Mouse (Mus musculus): ENCODE measurements at regions not wholly inside any gene's neighbourhood (a gene's known extent, or its start where the extent isn't known, plus 50 kb on each side); places are given as distances from the start of the nearest gene placed in this dataset.
A peak's percentile ranks its signal among the peaks of the same experiment; 100 is the strongest.

GRCm38 (mm10) chr7:117853716-117854115 is 262.3 kb downstream of the Rps15a start:
- no peak overlapping the region for H3K27ac ChIP-seq (ENCODE audit: low read depth)
- H3K4me1 ChIP-seq (replicated peaks; ENCODE audit: control insufficient read depth, insufficient read depth, low read length) = peaks cover 4% of the 10 kb centered on the region
- 42% methylated on average over 4 of the region's 4 CpGs for WGBS
- no peaks in the 10 kb centered on the region for H3K9me3 ChIP-seq (ENCODE audit: control insufficient read depth, low read length)
- no peak overlapping the region for H3K4me3 ChIP-seq (ENCODE audit: low read depth, low read length)
- DNase-seq (ENCODE audit: low spot score) = no peak
- no peaks in the 10 kb centered on the region for H3K27me3 ChIP-seq (replicated peaks; ENCODE audit: control insufficient read depth, insufficient read depth, low read length)
- H3K36me3 ChIP-seq (ENCODE audit: control insufficient read depth, insufficient read depth, low read length) = no peaks in the 10 kb centered on the region
- H3K9ac ChIP-seq (ENCODE audit: low read length) = no peak overlapping the region
- peak; percentile 66; the same call in 1 of the 2 replicates for ATAC-seq (replicated peaks; ENCODE audit: low FRiP score, low TSS enrichment, low read depth)
- no peak overlapping the region for H3K4me2 ChIP-seq (ENCODE audit: low read length)

GRCm38 (mm10) chr7:117852866-117853265 is 263.1 kb downstream of the Rps15a start:
- Histone ChIP-seq H3K27me3 (replicated peaks; ENCODE audit: control insufficient read depth, insufficient read depth, low read length) (no peaks in the 10 kb centered on the region), H3K27ac (ENCODE audit: low read depth) (no peak overlapping the region), H3K9me3 (ENCODE audit: control insufficient read depth, low read length) (no peaks in the 10 kb centered on the region), H3K4me3 (ENCODE audit: low read depth, low read length) (no peak overlapping the region), H3K4me2 (ENCODE audit: low read length) (no peak overlapping the region), H3K4me1 (replicated peaks; ENCODE audit: control insufficient read depth, insufficient read depth, low read length) (peaks cover 4% of the 10 kb centered on the region), H3K36me3 (ENCODE audit: control insufficient read depth, insufficient read depth, low read length) (no peaks in the 10 kb centered on the region), H3K9ac (ENCODE audit: low read length) (no peak overlapping the region)
- ATAC-seq (replicated peaks; ENCODE audit: low FRiP score, low TSS enrichment, low read depth) = no peak
- DNase-seq (ENCODE audit: low spot score) = no peak
- 72% methylated on average over 2 of the region's 2 CpGs for WGBS

- no peaks in the 10 kb centered on the region for H3K9me3 ChIP-seq (ENCODE audit: control insufficient read depth, low read length)
- H3K4me1 ChIP-seq (replicated peaks; ENCODE audit: control insufficient read depth, insufficient read depth, low read length) = peaks cover 4% of the 10 kb centered on the region
- ATAC-seq (replicated peaks; ENCODE audit: low FRiP score, low TSS enrichment, low read depth) = no peak
- no peaks in the 10 kb centered on the region for H3K36me3 ChIP-seq (ENCODE audit: control insufficient read depth, insufficient read depth, low read length)
- H3K27ac ChIP-seq (ENCODE audit: low read depth) = no peak overlapping the region
- H3K4me2 ChIP-seq (ENCODE audit: low read length) = no peak overlapping the region
- no peaks in the 10 kb centered on the region for H3K27me3 ChIP-seq (replicated peaks; ENCODE audit: control insufficient read depth, insufficient read depth, low read length)
- no peak overlapping the region for H3K9ac ChIP-seq (ENCODE audit: low read length)
- H3K4me3 ChIP-seq (ENCODE audit: low read depth, low read length) = no peak overlapping the region
- no peak for DNase-seq (ENCODE audit: low spot score)
- 85% methylated on average over 6 of the region's 6 CpGs for WGBS
Measured at GRCm38 (mm10) chr7:117850822-117851221, 265.2 kb downstream of the Rps15a start.

- DNase-seq (ENCODE audit: low spot score) = no peak
- WGBS = 82% methylated on average over 5 of the region's 5 CpGs
- no peak overlapping the region for H3K4me2 ChIP-seq (ENCODE audit: low read length)
- no peaks in the 10 kb centered on the region for H3K4me1 ChIP-seq (replicated peaks; ENCODE audit: control insufficient read depth, insufficient read depth, low read length)
- H3K9ac ChIP-seq (ENCODE audit: low read length) = no peak overlapping the region
- H3K27ac ChIP-seq (ENCODE audit: low read depth) = no peak overlapping the region
- H3K9me3 ChIP-seq (ENCODE audit: control insufficient read depth, low read length) = no peaks in the 10 kb centered on the region
- ATAC-seq (replicated peaks; ENCODE audit: low FRiP score, low TSS enrichment, low read depth) = no peak
- no peaks in the 10 kb centered on the region for H3K36me3 ChIP-seq (ENCODE audit: control insufficient read depth, insufficient read depth, low read length)
- H3K27me3 ChIP-seq (replicated peaks; ENCODE audit: control insufficient read depth, insufficient read depth, low read length) = no peaks in the 10 kb centered on the region
- H3K4me3 ChIP-seq (ENCODE audit: low read depth, low read length) = no peak overlapping the region
Measured at GRCm38 (mm10) chr7:117846041-117846440, 269.9 kb downstream of the Rps15a start.

GRCm38 (mm10) chr7:117842780-117843179 is 273.2 kb downstream of the Rps15a start:
- H3K9me3 ChIP-seq (ENCODE audit: control insufficient read depth, low read length) = no peaks in the 10 kb centered on the region
- no peak overlapping the region for H3K27ac ChIP-seq (ENCODE audit: low read depth)
- WGBS = 37% methylated on average over 5 of the region's 5 CpGs
- no peak overlapping the region for H3K9ac ChIP-seq (ENCODE audit: low read length)
- no peak overlapping the region for H3K4me2 ChIP-seq (ENCODE audit: low read length)
- no peaks in the 10 kb centered on the region for H3K36me3 ChIP-seq (ENCODE audit: control insufficient read depth, insufficient read depth, low read length)
- H3K4me3 ChIP-seq (ENCODE audit: low read depth, low read length) = no peak overlapping the region
- ATAC-seq (replicated peaks; ENCODE audit: low FRiP score, low TSS enrichment, low read depth) (no peak), DNase-seq (ENCODE audit: low spot score) (no peak)
- no peaks in the 10 kb centered on the region for H3K4me1 ChIP-seq (replicated peaks; ENCODE audit: control insufficient read depth, insufficient read depth, low read length)
- H3K27me3 ChIP-seq (replicated peaks; ENCODE audit: control insufficient read depth, insufficient read depth, low read length) = no peaks in the 10 kb centered on the region

- Histone ChIP-seq H3K4me2 (ENCODE audit: low read length) (no peak overlapping the region), H3K9me3 (ENCODE audit: control insufficient read depth, low read length) (no peaks in the 10 kb centered on the region), H3K27ac (ENCODE audit: low read depth) (no peak overlapping the region), H3K4me3 (ENCODE audit: low read depth, low read length) (no peak overlapping the region), H3K36me3 (ENCODE audit: control insufficient read depth, insufficient read depth, low read length) (no peaks in the 10 kb centered on the region), H3K27me3 (replicated peaks; ENCODE audit: control insufficient read depth, insufficient read depth, low read length) (no peaks in the 10 kb centered on the region), H3K4me1 (replicated peaks; ENCODE audit: control insufficient read depth, insufficient read depth, low read length) (no peaks in the 10 kb centered on the region), H3K9ac (ENCODE audit: low read length) (no peak overlapping the region)
- no peak for DNase-seq (ENCODE audit: low spot score)
- 30% methylated on average over 3 of the region's 3 CpGs for WGBS
- ATAC-seq (replicated peaks; ENCODE audit: low FRiP score, low TSS enrichment, low read depth) = no peak
Measured at GRCm38 (mm10) chr7:117795035-117795434, 321.0 kb downstream of the Rps15a start.

- Histone ChIP-seq H3K27ac (ENCODE audit: low read depth) (no peak overlapping the region), H3K9me3 (ENCODE audit: control insufficient read depth, low read length) (no peaks in the 10 kb centered on the region), H3K27me3 (replicated peaks; ENCODE audit: control insufficient read depth, insufficient read depth, low read length) (no peaks in the 10 kb centered on the region), H3K4me2 (ENCODE audit: low read length) (no peak overlapping the region), H3K4me1 (replicated peaks; ENCODE audit: control insufficient read depth, insufficient read depth, low read length) (no peaks in the 10 kb centered on the region), H3K9ac (ENCODE audit: low read length) (no peak overlapping the region), H3K4me3 (ENCODE audit: low read depth, low read length) (no peak overlapping the region), H3K36me3 (ENCODE audit: control insufficient read depth, insufficient read depth, low read length) (no peaks in the 10 kb centered on the region)
- WGBS = 79% methylated on average over 6 of the region's 6 CpGs
- ATAC-seq (replicated peaks; ENCODE audit: low FRiP score, low TSS enrichment, low read depth) (no peak), DNase-seq (ENCODE audit: low spot score) (no peak)
Measured at GRCm38 (mm10) chr7:117793991-117794390, 322.0 kb downstream of the Rps15a start.

- ATAC-seq (replicated peaks; ENCODE audit: low FRiP score, low TSS enrichment, low read depth) (no peak), DNase-seq (ENCODE audit: low spot score) (no peak)
- Histone ChIP-seq H3K4me1 (replicated peaks; ENCODE audit: control insufficient read depth, insufficient read depth, low read length) (no peaks in the 10 kb centered on the region), H3K9me3 (ENCODE audit: control insufficient read depth, low read length) (no peaks in the 10 kb centered on the region), H3K4me2 (ENCODE audit: low read length) (no peak overlapping the region), H3K9ac (ENCODE audit: low read length) (no peak overlapping the region), H3K27ac (ENCODE audit: low read depth) (no peak overlapping the region), H3K36me3 (ENCODE audit: control insufficient read depth, insufficient read depth, low read length) (no peaks in the 10 kb centered on the region), H3K4me3 (ENCODE audit: low read depth, low read length) (no peak overlapping the region), H3K27me3 (replicated peaks; ENCODE audit: control insufficient read depth, insufficient read depth, low read length) (no peaks in the 10 kb centered on the region)
- 86% methylated on average over 4 of the region's 4 CpGs for WGBS
Measured at GRCm38 (mm10) chr7:117792456-117792855, 323.5 kb downstream of the Rps15a start.

GRCm38 (mm10) chr7:117778996-117779395 is 337.0 kb downstream of the Rps15a start:
- H3K4me2 ChIP-seq (ENCODE audit: low read length) = no peak overlapping the region
- H3K9me3 ChIP-seq (ENCODE audit: control insufficient read depth, low read length) = no peaks in the 10 kb centered on the region
- H3K27ac ChIP-seq (ENCODE audit: low read depth) = no peak overlapping the region
- H3K27me3 ChIP-seq (replicated peaks; ENCODE audit: control insufficient read depth, insufficient read depth, low read length) = no peaks in the 10 kb centered on the region
- H3K36me3 ChIP-seq (ENCODE audit: control insufficient read depth, insufficient read depth, low read length) = no peaks in the 10 kb centered on the region
- H3K9ac ChIP-seq (ENCODE audit: low read length) = no peak overlapping the region
- no peak for DNase-seq (ENCODE audit: low spot score)
- ATAC-seq (replicated peaks; ENCODE audit: low FRiP score, low TSS enrichment, low read depth) = no peak
- no peaks in the 10 kb centered on the region for H3K4me1 ChIP-seq (replicated peaks; ENCODE audit: control insufficient read depth, insufficient read depth, low read length)
- no peak overlapping the region for H3K4me3 ChIP-seq (ENCODE audit: low read depth, low read length)
- WGBS = 39% methylated on average over 4 of the region's 4 CpGs

Data from intestine, embryonic 14.5 days (tissue).